Mouse (Mus musculus): ENCODE data around the gene Bcl9.

DNA sequence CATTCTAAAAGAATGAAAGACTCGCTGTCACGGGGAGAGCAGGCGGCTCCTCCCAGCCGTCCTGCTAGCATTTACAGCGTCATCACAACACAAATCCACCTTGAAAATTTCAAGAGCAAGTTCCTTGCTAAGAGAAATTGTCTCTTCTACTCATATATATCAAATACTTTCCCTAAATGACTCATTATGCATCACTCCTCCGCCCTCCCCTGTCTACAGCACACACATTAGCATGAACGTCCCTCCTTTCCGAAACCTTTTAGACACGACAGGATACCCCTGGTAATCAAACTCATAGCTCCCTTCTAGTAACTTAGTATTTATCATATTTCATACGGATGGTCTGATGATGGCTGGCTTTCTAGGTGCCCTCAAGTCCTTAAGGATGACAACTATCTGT lies 83.8 kb downstream of the Bcl9 start:
- TF ChIP-seq CHD2 (IDR thresholded peaks at IDR 0.05; ENCODE audit: low read length) (no peak), POLR2A (IDR thresholded peaks at IDR 0.05; ENCODE audit: low read depth, low read length) (no peak), ELF1 (IDR thresholded peaks at IDR 0.05; ENCODE audit: low read depth, low read length) (no peak), MXI1 (IDR thresholded peaks at IDR 0.05; ENCODE audit: low read depth, low read length) (no peak), MYC (IDR thresholded peaks at IDR 0.05; ENCODE audit: low read depth, low read length) (no peak)

Data from CH12.LX (cell line).